Mouse (Mus musculus) embryonic facial prominence, embryonic 12.5 days (tissue): ENCODE measurements around the gene Rad18. TPM values are rescaled to one million over a fixed set of nuclear protein-coding genes. Genes with fewer than 3 reads are reported as not detected.

Experiments
- ATAC-seq: fragments of 200-750 bp; cut with Nextera tagmentation; 2 replicates; pipeline ENCODE4 v1.8.0; 2017; ENCODE audit not compliant: insufficient number of reproducible peaks, insufficient read depth, low FRiP score, low TSS enrichment
- H3K27ac ChIP-seq: fragments of 300-500 bp; sonication (generic); 2 replicates; pipeline ENCODE4 v1.5.1; 2016; ENCODE audit warnings: mild to moderate bottlenecking
- H3K27me3 ChIP-seq: fragments of 300-500 bp; sonication (generic); 2 replicates; pipeline ENCODE4 v1.6.1; 2016; ENCODE audit warnings: mild to moderate bottlenecking, moderate library complexity
- H3K36me3 ChIP-seq: fragments of 300-500 bp; sonication (generic); 2 replicates; pipeline ENCODE4 v1.6.1; 2016; ENCODE audit warnings: mild to moderate bottlenecking
- H3K4me1 ChIP-seq: fragments of 300-500 bp; sonication (generic); 2 replicates; pipeline ENCODE4 v1.6.1; 2016
- H3K4me2 ChIP-seq: fragments of 300-500 bp; sonication (generic); replicated peaks from 2 replicates; pipeline ENCODE4 v1.6.1; 2016; ENCODE audit warnings: mild to moderate bottlenecking, moderate library complexity
- H3K4me3 ChIP-seq: fragments of 300-500 bp; sonication (generic); 2 replicates; pipeline ENCODE4 v1.5.1; 2016; ENCODE audit warnings: mild to moderate bottlenecking
- H3K9ac ChIP-seq: fragments of 300-500 bp; sonication (generic); 2 replicates; pipeline ENCODE4 v1.6.1; 2016; ENCODE audit warnings: mild to moderate bottlenecking, moderate library complexity
- H3K9me3 ChIP-seq: fragments of 300-500 bp; sonication (generic); 2 replicates; pipeline ENCODE4 v1.6.1; 2016; ENCODE audit warnings: mild to moderate bottlenecking, moderate library complexity
- WGBS: fragments of 180-500 bp; shearing (Covaris S2); methylation state at CpG from one replicate; pipeline ENCODE4 v1.1.7; 2016; 5-methylcytosine and 5-hydroxymethylcytosine counted together
- polyA plus RNA-seq: library from polyadenylated mRNA; unstranded; fragments of >200 nt; fragmentation: Nextera tagmentation; extraction: Ambion mirVana; gene quantifications from 2 replicates; pipeline ENCODE4 v1.2.1, GENCODE M21; 2016

Rad18 gene
- polyA plus RNA-seq, 1 experiment from 2014 or later = 49.2 TPM

DNA sequence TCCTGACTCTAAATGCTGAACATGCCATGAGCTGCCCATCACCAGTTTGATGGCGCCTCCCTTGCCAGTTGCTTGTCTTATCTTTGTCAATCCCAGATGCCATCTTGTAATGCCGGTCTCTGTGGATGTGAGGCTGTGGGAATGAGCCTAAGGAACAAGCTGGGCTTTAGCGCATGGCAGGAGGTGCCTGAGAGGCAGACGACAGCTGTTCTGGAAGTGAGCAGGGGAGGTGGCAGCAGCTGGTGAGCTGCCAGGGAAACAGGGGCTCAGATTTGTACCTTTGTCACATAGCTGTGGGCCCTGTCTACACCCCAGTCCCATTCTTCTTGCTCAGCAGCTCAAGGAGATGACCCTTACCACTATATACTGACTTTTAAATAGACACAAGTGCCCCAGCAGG is 114.5 kb downstream of the Rad18 start:
- no peaks in the 10 kb centered on the region for H3K36me3 ChIP-seq
- 85% methylated on average over 4 of the region's 4 CpGs for WGBS
- no peaks in the 10 kb centered on the region for H3K4me1 ChIP-seq
- H3K27ac ChIP-seq = no peak overlapping the region
- no peaks in the 10 kb centered on the region for H3K27me3 ChIP-seq
- H3K4me3 ChIP-seq = no peak overlapping the region
- H3K9me3 ChIP-seq = no peaks in the 10 kb centered on the region
- H3K9ac ChIP-seq = no peak overlapping the region
- ATAC-seq = no peak
- H3K4me2 ChIP-seq = no peak overlapping the region

DNA sequence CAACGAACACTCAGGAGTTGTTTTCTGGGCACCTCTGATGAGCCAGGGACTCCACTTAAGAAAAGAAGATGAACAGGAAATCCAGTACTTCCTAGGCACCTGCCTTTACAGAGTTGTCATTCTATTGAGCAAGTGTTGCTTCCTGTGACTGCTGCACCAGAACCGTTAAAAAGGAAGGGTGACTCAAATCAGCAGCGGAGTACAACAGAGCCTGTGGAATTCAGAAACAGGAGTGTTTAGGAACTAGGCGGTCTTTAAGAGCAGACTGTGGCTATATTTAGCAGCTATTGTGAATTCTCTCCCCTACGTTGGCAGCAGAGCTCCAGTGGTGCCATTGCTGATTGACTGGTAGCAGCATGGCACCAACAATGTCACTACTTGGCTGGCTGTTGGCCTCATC is 119.3 kb downstream of the Rad18 start:
- Histone ChIP-seq H3K27ac (no peak overlapping the region), H3K4me2 (no peak overlapping the region), H3K4me1 (no peaks in the 10 kb centered on the region), H3K9me3 (no peaks in the 10 kb centered on the region), H3K36me3 (no peaks in the 10 kb centered on the region), H3K27me3 (no peaks in the 10 kb centered on the region), H3K9ac (no peak overlapping the region), H3K4me3 (no peak overlapping the region)
- 74% methylated on average over 5 of the region's 5 CpGs for WGBS
- no peak for ATAC-seq

DNA sequence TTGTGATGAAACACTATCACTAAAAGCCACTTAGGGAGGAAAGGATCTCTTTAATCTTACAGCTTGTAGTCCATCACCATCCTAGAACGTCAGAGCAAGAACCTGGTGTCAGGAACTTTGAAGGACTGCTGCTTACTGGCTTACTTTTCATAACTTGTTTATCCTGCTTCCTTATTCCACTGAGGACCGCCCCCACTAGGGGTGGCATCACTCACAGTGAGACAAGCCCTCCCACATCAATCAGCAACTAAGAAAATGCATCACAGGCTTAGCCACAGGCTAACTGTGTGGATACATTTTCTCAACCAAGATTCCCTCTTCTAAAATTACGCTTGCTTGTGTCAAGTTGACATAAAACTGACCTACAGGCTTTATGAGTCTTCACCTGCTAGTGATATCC is 121.9 kb downstream of the Rad18 start:
- no peak for ATAC-seq
- Histone ChIP-seq H3K9me3 (no peaks in the 10 kb centered on the region), H3K4me2 (no peak overlapping the region), H3K9ac (no peak overlapping the region), H3K4me1 (no peaks in the 10 kb centered on the region), H3K27me3 (no peaks in the 10 kb centered on the region), H3K4me3 (no peak overlapping the region), H3K36me3 (no peaks in the 10 kb centered on the region), H3K27ac (no peak overlapping the region)
- WGBS = 73% methylated on average over 3 of the region's 3 CpGs

DNA sequence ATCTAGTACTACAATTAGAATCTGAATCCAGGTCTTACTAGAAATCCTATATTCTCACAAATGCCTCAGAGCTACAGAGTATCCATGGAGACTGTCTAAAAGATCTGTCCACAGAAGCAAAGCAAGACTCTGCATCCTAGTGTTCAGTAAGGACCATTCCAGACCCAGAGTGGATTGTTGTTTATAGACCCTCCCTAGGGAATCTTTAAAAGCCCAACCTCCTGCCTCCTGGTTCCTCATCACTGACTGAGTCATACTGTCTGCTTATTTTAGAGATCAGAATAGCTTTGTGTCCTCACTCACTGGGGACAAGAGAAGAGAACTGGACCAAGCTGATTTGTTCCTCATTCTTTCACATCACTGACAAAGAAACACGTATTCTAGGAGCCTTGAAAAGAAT is 126.1 kb downstream of the Rad18 start:
- Histone ChIP-seq H3K36me3 (no peaks in the 10 kb centered on the region), H3K4me1 (no peaks in the 10 kb centered on the region), H3K27ac (no peak overlapping the region), H3K4me3 (no peak overlapping the region), H3K9ac (no peak overlapping the region), H3K4me2 (no peak overlapping the region), H3K27me3 (no peaks in the 10 kb centered on the region), H3K9me3 (no peaks in the 10 kb centered on the region)
- WGBS = 58% methylated on average over 1 of the region's 1 CpGs
- ATAC-seq = no peak

Other genes with a start within 250 kb of the Rad18 start
- gene Cav3, start 237.2 kb downstream of the Rad18 start, polyA plus RNA-seq = 0.71 and 1.2 TPM in 2 replicates
- gene Oxtr, start 206.7 kb downstream of the Rad18 start, polyA plus RNA-seq = 0.31 and 0.90 TPM in 2 replicates